Mouse (Mus musculus) ovary, adult 10 weeks (tissue): ENCODE results near the gene Nme9. TPM values are rescaled to one million over a fixed set of nuclear protein-coding genes. Genes with fewer than 3 reads are reported as not detected.

Experiments
- polyA plus RNA-seq: library from polyadenylated mRNA; stranded (reverse); fragments of 350-450 nt; fragmentation: Illumina TruSeq; extraction: RNeasy Lipid Tissue Mini Kit (QIAGEN cat#74804); gene quantifications from one replicate; pipeline ENCODE4 v1.2.3, GENCODE M21; 2014

The Nme9 gene
- 1.7 TPM for polyA plus RNA-seq

GRCm38 (mm10) chr9:99451161-99451560 lies at the start of gene Nme9:
TSS of gene Nme9 (plus strand) at chr9:99451475.

DNA sequence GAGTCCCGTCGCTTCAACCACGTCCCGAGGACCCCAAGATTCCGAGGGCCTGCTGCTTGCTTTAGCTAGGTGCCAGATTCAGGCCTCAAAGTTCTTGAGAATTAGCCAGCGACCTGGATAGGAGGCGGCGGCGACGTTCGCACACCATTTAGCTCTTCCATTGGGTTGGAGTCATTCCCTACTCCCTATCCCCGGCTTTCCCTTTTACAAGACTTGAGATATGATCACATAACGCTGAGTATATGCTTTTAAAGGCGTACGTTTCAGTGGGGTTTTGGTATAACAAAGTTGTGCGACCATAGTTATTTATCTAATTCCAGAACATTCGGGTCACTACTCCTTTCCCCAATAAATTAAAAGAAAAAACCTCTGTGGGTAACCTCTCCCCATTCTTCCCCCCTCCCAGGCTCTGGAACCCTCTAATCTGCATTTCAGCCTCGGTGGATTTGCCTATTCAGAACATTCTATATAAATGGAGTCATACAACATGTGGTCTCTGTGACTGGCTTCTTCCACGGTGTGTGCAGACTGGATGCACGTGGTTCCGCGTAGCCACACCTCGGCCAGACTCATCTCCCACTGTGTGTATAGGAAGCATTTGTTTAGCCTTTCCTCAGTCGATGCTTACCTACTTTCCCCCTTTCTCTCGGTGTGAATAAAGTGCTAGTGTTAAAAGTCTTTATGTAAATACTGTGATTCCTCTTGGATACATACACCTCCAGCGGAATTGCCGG lies 14.1 kb upstream of the Nme9 start, which contains the start of gene Mras:
Mras (minus strand) TSS at position 351 of the 734 bp plus-strand sequence.

Other genes with a start within 250 kb of the Nme9 start
- gene Faiml, start 214.2 kb upstream of the Nme9 start, polyA plus RNA-seq: not detected
- gene Cep70, start 208.1 kb upstream of the Nme9 start, polyA plus RNA-seq: 62.6 TPM
- 4.5 TPM for gene Esyt3, start 92.9 kb upstream of the Nme9 start, polyA plus RNA-seq
- gene Mras, start 14.1 kb upstream of the Nme9 start, polyA plus RNA-seq: 63.6 TPM
- gene Armc8, start 117.4 kb downstream of the Nme9 start, polyA plus RNA-seq: 45.2 TPM
- gene Dbr1, start 124.3 kb downstream of the Nme9 start, polyA plus RNA-seq: 24.7 TPM
- not detected for gene A4gnt, start 161.0 kb downstream of the Nme9 start, polyA plus RNA-seq
- gene Dzip1l, start 178.0 kb downstream of the Nme9 start, polyA plus RNA-seq: 3.0 TPM